Mouse (Mus musculus) gastrocnemius, postnatal 10 days (tissue): Measurements from ENCODE around the gene Ccn2. TPM values are rescaled to one million over a fixed set of nuclear protein-coding genes. Genes with fewer than 3 reads are reported as not detected.

ENCODE experiments used
- DNase-seq: peaks from one replicate; pipeline ENCODE4 v3.0.0; 2021; ENCODE audit warnings: mixed read lengths
- total RNA-seq, 2 experiments: library from RNA; stranded (reverse); gene quantifications; 2 replicates each; pipeline ENCODE4 v1.2.3; 2021

Gene Ccn2
- total RNA-seq, 2 experiments from 2014 or later: 34.5 to 64.3 TPM

DNA sequence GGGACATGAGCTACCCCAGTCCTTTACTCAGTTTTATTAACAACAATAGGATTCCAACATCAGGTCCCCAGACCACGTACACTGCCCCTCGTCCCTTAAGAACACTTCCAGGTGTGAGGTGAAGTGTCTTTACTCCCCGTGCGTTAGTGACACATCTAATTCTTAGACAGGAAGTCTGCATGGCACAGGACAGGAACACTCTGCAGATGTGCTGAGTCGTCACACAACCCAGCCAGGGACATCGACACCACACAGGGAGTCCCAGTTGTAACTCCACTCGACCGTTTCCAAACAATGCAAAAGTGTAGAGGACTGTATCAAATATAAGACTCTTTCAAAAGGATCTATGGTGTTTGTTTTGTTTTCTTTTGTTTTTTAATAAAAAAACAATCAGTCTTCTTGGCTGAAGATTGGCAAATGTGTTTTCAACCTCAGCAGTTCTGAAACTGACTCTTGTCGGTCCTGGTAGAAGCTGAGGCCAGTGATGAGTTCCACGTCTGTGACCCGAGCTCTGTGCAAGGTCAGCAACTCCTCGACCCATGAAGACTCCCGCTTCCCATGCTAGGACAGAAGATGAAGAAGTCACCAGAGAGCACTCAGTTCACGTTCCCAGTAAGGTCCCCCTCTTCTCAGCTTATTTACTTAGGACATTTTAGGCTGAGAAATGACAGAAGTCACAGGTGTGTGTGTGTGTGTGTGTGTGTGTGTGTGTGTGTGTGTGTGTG lies 46.3 kb downstream of the Ccn2 start:
- DNase-seq: no peak

- DNase-seq: no peak
These were observed 47.7 kb downstream of the Ccn2 start for GRCm38 (mm10) chr10:24642796-24643580.

DNA sequence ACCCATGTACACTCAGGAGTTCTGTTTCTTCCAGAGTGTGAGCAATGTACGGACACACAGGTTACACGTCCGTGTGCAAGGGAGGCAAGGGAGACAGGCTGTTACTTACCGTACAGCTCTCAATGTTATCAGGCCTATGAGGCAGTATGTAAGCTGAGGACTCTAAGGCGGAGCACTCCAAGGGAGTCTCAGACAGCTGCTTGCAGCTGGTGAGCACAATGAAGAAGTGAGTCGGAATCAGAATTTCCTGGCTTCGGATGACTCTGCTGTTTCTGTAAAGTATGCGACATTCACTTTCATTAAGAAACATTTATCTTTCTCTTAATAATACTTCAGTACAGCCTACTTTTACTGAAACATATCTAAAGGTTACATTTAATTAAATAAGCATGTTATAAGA lies 49.9 kb downstream of the Ccn2 start:
- DNase-seq: no peak

Other genes starting within 250 kb of the Ccn2 start
- gene Enpp1, start 116.7 kb downstream of the Ccn2 start, total RNA-seq: 10 to 100 TPM in 1 of 2 experiments, 1 to 10 TPM in 1; 7.6 to 10.7 TPM
- 1 to 10 TPM; 7.4 to 8.1 TPM for gene Enpp3, start 247.4 kb downstream of the Ccn2 start, total RNA-seq